Mouse (Mus musculus): Measurements from ENCODE around the gene Nlrp9b. TPM values are rescaled to one million over a fixed set of nuclear protein-coding genes. Genes with fewer than 3 reads are reported as not detected.

Nlrp9b gene
- polyA plus RNA-seq, 1 experiment from 2014 or later = not detected

DNA sequence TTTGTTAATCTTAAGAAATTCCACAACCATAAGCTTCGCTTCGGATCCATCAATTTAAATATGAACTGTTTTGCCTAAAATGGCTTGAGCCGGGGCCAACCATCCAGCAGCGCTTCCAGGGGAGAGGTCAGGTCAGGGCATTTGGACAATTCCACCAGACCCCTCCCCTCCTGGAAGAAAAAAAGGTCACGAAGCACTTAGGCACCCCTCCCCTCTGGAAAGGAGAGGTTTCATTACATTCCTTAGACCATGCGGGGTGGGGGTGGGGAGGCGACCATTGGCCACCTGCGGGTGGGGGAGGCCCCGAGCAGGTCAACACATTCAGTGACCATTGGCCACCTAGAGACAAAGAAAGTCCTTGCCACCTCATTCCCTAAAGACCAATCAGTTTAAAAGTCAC is 38.2 kb upstream of the Nlrp9b start:
- H3K9me3 ChIP-seq (ENCODE audit: control insufficient read depth, low read length) = no peaks in the 10 kb centered on the region
- peaks cover 9% of the 10 kb centered on the region; the same call in 1 of the 2 replicates for H3K4me1 ChIP-seq (replicated peaks; ENCODE audit: control insufficient read depth, insufficient read depth, low read length)
- no peak overlapping the region for H3K4me3 ChIP-seq (ENCODE audit: low read depth, low read length)
- no peak overlapping the region for H3K9ac ChIP-seq (ENCODE audit: low read length)
- WGBS = 35% methylated on average over 9 of the region's 9 CpGs
- DNase-seq (ENCODE audit: low spot score) (no peak), ATAC-seq (replicated peaks; ENCODE audit: low FRiP score, low TSS enrichment, low read depth) (no peak; the same call in 1 of the 2 replicates)
- no peak overlapping the region for H3K27ac ChIP-seq (ENCODE audit: low read depth)
- H3K4me2 ChIP-seq (ENCODE audit: low read length) = peak overlapping the region; percentile 18; the same call in 1 of the 2 replicates
- H3K36me3 ChIP-seq (ENCODE audit: control insufficient read depth, insufficient read depth, low read length) = no peaks in the 10 kb centered on the region
- no peaks in the 10 kb centered on the region for H3K27me3 ChIP-seq (replicated peaks; ENCODE audit: control insufficient read depth, insufficient read depth, low read length)

DNA sequence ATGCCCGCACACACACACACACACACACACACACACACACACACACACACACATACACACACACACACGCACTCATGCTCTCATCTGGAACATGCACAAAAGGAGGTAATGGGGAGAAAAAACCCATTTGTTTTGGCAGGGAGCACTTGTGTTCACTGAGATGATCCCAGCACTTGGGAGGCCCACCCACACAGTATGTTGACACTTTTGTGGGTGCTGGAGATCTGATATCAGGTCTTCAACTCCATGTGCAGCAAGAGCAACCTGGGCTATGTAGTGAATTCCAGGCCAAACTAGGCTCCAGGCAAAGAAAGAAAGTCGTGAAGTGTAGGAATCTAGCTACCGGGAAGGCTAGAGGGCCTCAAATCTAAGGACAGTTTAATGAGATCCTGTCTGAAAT is 35.4 kb upstream of the Nlrp9b start:
- ATAC-seq (replicated peaks; ENCODE audit: low FRiP score, low TSS enrichment, low read depth) (no peak), DNase-seq (ENCODE audit: low spot score) (no peak)
- Histone ChIP-seq H3K4me2 (ENCODE audit: low read length) (no peak overlapping the region), H3K9ac (ENCODE audit: low read length) (no peak overlapping the region), H3K27ac (ENCODE audit: low read depth) (no peak overlapping the region), H3K4me3 (ENCODE audit: low read depth, low read length) (no peak overlapping the region), H3K4me1 (replicated peaks; ENCODE audit: control insufficient read depth, insufficient read depth, low read length) (peaks cover 9% of the 10 kb centered on the region; the same call in 1 of the 2 replicates), H3K27me3 (replicated peaks; ENCODE audit: control insufficient read depth, insufficient read depth, low read length) (no peaks in the 10 kb centered on the region), H3K36me3 (ENCODE audit: control insufficient read depth, insufficient read depth, low read length) (no peaks in the 10 kb centered on the region), H3K9me3 (ENCODE audit: control insufficient read depth, low read length) (no peaks in the 10 kb centered on the region)
- 64% methylated on average over 4 of the region's 4 CpGs for WGBS

DNA sequence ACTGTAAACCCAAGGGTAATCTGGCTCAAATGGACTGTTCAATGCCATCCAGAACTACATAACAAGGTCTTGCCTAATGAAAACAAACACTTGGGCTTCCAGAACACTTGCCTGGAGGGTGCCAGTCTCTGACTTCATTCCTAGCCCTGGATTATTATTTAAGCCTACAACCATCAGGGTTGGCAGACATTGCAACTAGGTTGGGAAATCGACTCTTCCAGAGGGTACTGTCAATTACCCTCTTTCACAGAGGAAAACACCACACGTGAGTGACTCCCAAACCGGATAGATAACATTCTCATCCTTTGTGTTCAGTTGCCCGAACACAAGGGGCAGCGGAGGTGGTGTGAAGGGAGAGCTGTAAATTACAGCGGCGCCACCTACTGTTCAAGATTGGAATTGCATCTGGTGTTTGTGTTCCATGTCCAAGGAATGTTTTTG is 34.9 kb upstream of the Nlrp9b start:
- WGBS = 2% methylated on average over 7 of the region's 7 CpGs
- DNase-seq (ENCODE audit: low spot score) (peak; percentile 98), ATAC-seq (replicated peaks; ENCODE audit: low FRiP score, low TSS enrichment, low read depth) (peak; percentile 43)
- no peak overlapping the region for H3K27ac ChIP-seq (ENCODE audit: low read depth)
- H3K4me3 ChIP-seq (ENCODE audit: low read depth, low read length) = no peak overlapping the region
- no peaks in the 10 kb centered on the region for H3K36me3 ChIP-seq (ENCODE audit: control insufficient read depth, insufficient read depth, low read length)
- H3K4me1 ChIP-seq (replicated peaks; ENCODE audit: control insufficient read depth, insufficient read depth, low read length) = peaks cover 9% of the 10 kb centered on the region; the same call in 1 of the 2 replicates
- no peak overlapping the region for H3K4me2 ChIP-seq (ENCODE audit: low read length)
- H3K9ac ChIP-seq (ENCODE audit: low read length) = no peak overlapping the region
- H3K27me3 ChIP-seq (replicated peaks; ENCODE audit: control insufficient read depth, insufficient read depth, low read length) = no peaks in the 10 kb centered on the region
- no peaks in the 10 kb centered on the region for H3K9me3 ChIP-seq (ENCODE audit: control insufficient read depth, low read length)

DNA sequence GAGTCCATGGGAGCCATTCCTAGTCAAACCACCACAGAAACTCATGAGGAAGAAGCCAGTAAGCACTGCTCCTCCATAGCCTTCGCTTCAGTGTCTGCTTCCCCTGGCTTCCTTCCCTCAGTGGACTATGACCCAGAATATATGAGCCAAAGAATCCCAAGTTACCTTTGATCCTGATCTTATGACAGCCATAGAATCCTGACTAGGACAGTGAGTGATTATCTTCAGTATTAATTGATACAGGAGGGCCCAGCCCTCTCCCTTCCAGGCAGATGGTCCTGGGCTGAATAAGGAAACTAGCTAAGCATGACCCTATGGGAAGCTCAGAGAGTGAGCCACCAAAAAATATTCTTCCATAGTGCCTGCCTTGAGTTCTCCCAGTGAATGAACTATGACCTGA is 28.8 kb upstream of the Nlrp9b start:
- no peaks in the 10 kb centered on the region for H3K27me3 ChIP-seq (replicated peaks; ENCODE audit: control insufficient read depth, insufficient read depth, low read length)
- H3K4me2 ChIP-seq (ENCODE audit: low read length) = no peak overlapping the region
- 53% methylated on average over 1 of the region's 1 CpGs for WGBS
- no peak overlapping the region for H3K9ac ChIP-seq (ENCODE audit: low read length)
- no peak for DNase-seq (ENCODE audit: low spot score)
- H3K4me3 ChIP-seq (ENCODE audit: low read depth, low read length) = no peak overlapping the region
- ATAC-seq (replicated peaks; ENCODE audit: low FRiP score, low TSS enrichment, low read depth) = no peak
- H3K36me3 ChIP-seq (ENCODE audit: control insufficient read depth, insufficient read depth, low read length) = no peaks in the 10 kb centered on the region
- no peaks in the 10 kb centered on the region for H3K9me3 ChIP-seq (ENCODE audit: control insufficient read depth, low read length)
- no peaks in the 10 kb centered on the region for H3K4me1 ChIP-seq (replicated peaks; ENCODE audit: control insufficient read depth, insufficient read depth, low read length)
- H3K27ac ChIP-seq (ENCODE audit: low read depth) = no peak overlapping the region

DNA sequence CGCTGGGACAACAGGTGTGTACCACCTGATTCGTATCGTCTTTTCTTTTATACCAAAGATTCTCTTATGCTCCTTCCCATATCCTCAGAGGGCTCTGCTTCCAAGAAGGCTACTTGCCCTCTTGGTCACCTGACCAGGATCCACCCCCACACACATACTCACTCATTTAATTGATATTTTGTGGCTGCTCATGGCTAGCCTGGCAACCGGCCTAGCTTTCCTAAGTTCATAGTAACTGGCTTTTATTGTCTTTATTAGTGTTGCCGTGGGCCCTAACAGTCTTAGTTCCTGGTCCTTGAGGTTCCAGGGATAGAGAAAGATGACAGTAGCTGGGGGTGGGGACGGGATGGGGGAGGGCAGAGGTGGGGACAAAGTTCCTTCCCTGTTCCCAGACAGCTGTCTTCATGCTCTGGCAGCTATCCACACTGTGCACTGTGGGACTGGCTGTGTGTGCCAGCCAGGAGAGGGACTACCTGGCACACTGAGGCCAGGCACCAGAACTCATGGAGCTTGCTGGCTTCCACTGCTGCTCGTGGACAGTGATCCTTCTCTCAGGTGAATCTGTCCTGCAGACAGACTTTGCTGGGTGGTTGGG is 26.2 kb upstream of the Nlrp9b start, which contains the start of gene Ceacam20:
Ceacam20 (plus strand) TSS at position 428 of the 595 bp plus-strand sequence.
- Histone ChIP-seq H3K9me3 (ENCODE audit: control insufficient read depth, low read length) (peaks cover 4% of the 10 kb centered on the region; the same call in 1 of the 2 replicates), H3K27me3 (replicated peaks; ENCODE audit: control insufficient read depth, insufficient read depth, low read length) (no peaks in the 10 kb centered on the region), H3K36me3 (ENCODE audit: control insufficient read depth, insufficient read depth, low read length) (no peaks in the 10 kb centered on the region), H3K4me2 (ENCODE audit: low read length) (no peak within 1 kb of the TSS), H3K9ac (ENCODE audit: low read length) (no peak within 1 kb of the TSS), H3K4me3 (ENCODE audit: low read depth, low read length) (no peak within 1 kb of the TSS), H3K27ac (ENCODE audit: low read depth) (no peak within 1 kb of the TSS), H3K4me1 (replicated peaks; ENCODE audit: control insufficient read depth, insufficient read depth, low read length) (no peaks in the 10 kb centered on the region)
- DNase-seq (ENCODE audit: low spot score) (peak; percentile 46), ATAC-seq (replicated peaks; ENCODE audit: low FRiP score, low TSS enrichment, low read depth) (no peak)
- 72% methylated on average over 7 of the region's 7 CpGs for WGBS

DNA sequence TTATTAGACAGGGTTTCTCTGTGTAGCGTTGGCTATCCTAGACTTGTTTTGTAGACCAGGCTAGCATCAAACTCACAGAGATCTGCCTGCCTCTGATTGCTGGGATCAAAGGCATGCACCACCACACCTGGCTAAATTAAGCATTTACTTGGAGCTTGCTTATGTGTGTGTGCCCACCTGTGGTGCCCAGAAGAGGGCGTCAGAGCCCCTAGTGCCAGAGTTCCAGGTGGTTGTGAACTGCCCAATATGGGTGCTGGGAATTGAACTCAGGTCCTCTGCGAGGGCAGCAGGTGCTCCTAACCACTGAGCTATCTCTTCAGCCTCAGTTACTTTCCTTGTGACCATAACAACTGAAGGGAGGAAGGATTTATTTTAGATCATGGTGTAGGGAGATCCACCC is 22.2 kb upstream of the Nlrp9b start:
- H3K9ac ChIP-seq (ENCODE audit: low read length) = no peak overlapping the region
- ATAC-seq (replicated peaks; ENCODE audit: low FRiP score, low TSS enrichment, low read depth) (no peak), DNase-seq (ENCODE audit: low spot score) (peak; percentile 16)
- H3K27me3 ChIP-seq (replicated peaks; ENCODE audit: control insufficient read depth, insufficient read depth, low read length) = no peaks in the 10 kb centered on the region
- WGBS = 80% methylated on average over 3 of the region's 3 CpGs
- no peak overlapping the region for H3K4me3 ChIP-seq (ENCODE audit: low read depth, low read length)
- H3K4me1 ChIP-seq (replicated peaks; ENCODE audit: control insufficient read depth, insufficient read depth, low read length) = no peaks in the 10 kb centered on the region
- H3K4me2 ChIP-seq (ENCODE audit: low read length) = no peak overlapping the region
- H3K9me3 ChIP-seq (ENCODE audit: control insufficient read depth, low read length) = peaks cover 8% of the 10 kb centered on the region; the same call in 1 of the 2 replicates
- H3K27ac ChIP-seq (ENCODE audit: low read depth) = no peak overlapping the region
- H3K36me3 ChIP-seq (ENCODE audit: control insufficient read depth, insufficient read depth, low read length) = no peaks in the 10 kb centered on the region

DNA sequence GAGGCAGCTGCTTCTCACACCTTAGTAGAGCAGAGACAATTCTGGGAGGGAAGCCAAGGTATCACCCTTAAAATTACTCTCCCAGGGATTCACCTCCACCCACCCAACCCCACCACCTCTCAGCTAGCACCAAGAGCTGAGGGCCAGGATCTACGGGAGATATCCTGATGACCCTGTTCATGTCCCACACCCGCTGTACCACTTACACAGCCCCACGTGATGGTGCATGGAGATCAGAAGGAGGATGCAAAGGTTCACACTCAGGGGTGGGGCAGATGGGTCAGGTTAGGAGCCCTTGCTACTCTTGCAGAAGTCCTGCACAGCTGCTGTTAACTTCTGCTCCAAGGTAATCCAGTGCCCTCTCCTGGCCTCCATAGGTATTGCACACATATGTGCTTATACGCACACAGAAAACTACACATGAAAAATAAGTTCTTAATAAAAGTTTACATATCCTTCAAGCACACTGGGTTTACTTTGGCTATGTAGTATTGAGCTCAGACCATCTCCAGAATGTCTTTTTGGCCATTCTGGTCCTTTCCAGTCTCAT is 21.6 kb upstream of the Nlrp9b start:
- Histone ChIP-seq H3K9ac (ENCODE audit: low read length) (no peak overlapping the region), H3K4me2 (ENCODE audit: low read length) (no peak overlapping the region), H3K4me1 (replicated peaks; ENCODE audit: control insufficient read depth, insufficient read depth, low read length) (no peaks in the 10 kb centered on the region), H3K9me3 (ENCODE audit: control insufficient read depth, low read length) (peaks cover 8% of the 10 kb centered on the region; the same call in 1 of the 2 replicates), H3K27me3 (replicated peaks; ENCODE audit: control insufficient read depth, insufficient read depth, low read length) (no peaks in the 10 kb centered on the region), H3K4me3 (ENCODE audit: low read depth, low read length) (no peak overlapping the region), H3K27ac (ENCODE audit: low read depth) (no peak overlapping the region), H3K36me3 (ENCODE audit: control insufficient read depth, insufficient read depth, low read length) (no peaks in the 10 kb centered on the region)
- DNase-seq (ENCODE audit: low spot score) = peak; percentile 38
- no peak for ATAC-seq (replicated peaks; ENCODE audit: low FRiP score, low TSS enrichment, low read depth)
- 90% methylated on average over 4 of the region's 4 CpGs for WGBS

DNA sequence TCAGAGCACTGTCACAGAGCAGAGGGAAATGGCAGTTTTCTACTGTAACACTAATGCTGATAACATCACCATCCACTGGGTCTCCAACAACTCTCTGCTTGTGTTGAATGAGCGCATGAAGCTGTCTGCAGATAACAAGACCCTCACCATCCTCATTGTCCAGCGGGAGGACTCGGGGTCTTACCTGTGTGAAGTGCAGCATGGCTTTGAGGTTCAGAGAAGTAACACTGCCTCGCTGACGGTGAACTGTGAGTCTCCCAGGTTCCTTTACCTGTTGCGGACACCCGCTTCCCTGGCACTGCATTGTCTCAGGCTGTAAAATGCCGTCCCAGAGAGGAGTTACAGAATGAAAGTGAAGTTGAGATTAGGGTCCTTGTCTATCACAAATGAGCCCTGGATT is 21.1 kb upstream of the Nlrp9b start:
- H3K9ac ChIP-seq (ENCODE audit: low read length) = no peak overlapping the region
- no peak for ATAC-seq (replicated peaks; ENCODE audit: low FRiP score, low TSS enrichment, low read depth)
- no peaks in the 10 kb centered on the region for H3K27me3 ChIP-seq (replicated peaks; ENCODE audit: control insufficient read depth, insufficient read depth, low read length)
- H3K4me3 ChIP-seq (ENCODE audit: low read depth, low read length) = no peak overlapping the region
- no peaks in the 10 kb centered on the region for H3K36me3 ChIP-seq (ENCODE audit: control insufficient read depth, insufficient read depth, low read length)
- no peaks in the 10 kb centered on the region for H3K4me1 ChIP-seq (replicated peaks; ENCODE audit: control insufficient read depth, insufficient read depth, low read length)
- peaks cover 8% of the 10 kb centered on the region; the same call in 1 of the 2 replicates for H3K9me3 ChIP-seq (ENCODE audit: control insufficient read depth, low read length)
- H3K4me2 ChIP-seq (ENCODE audit: low read length) = no peak overlapping the region
- WGBS = 96% methylated on average over 8 of the region's 8 CpGs
- H3K27ac ChIP-seq (ENCODE audit: low read depth) = no peak overlapping the region
- DNase-seq (ENCODE audit: low spot score) = no peak

DNA sequence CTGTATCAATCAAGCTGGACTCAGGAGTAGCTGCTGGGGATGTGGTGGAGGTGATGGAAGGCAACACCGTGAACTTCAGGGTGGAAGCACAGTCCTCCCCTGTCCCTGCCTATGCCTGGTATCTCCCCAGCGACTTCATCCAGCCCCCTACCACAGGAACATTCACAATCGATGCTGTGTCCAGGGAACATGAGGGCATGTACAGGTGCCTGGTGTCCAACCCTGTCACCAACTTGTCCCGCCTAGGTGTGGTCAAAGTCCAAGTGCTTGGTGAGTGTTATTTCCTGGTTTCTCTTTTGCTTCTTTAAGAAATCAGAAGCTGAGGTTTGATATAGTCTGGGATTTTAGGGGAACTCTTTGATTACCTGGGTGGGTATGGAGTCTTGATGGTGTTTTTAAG is 19.7 kb upstream of the Nlrp9b start:
- H3K36me3 ChIP-seq (ENCODE audit: control insufficient read depth, insufficient read depth, low read length) = no peaks in the 10 kb centered on the region
- WGBS = 90% methylated on average over 4 of the region's 4 CpGs
- DNase-seq (ENCODE audit: low spot score) (no peak), ATAC-seq (replicated peaks; ENCODE audit: low FRiP score, low TSS enrichment, low read depth) (no peak)
- no peaks in the 10 kb centered on the region for H3K27me3 ChIP-seq (replicated peaks; ENCODE audit: control insufficient read depth, insufficient read depth, low read length)
- no peak overlapping the region for H3K4me3 ChIP-seq (ENCODE audit: low read depth, low read length)
- no peaks in the 10 kb centered on the region for H3K4me1 ChIP-seq (replicated peaks; ENCODE audit: control insufficient read depth, insufficient read depth, low read length)
- H3K9ac ChIP-seq (ENCODE audit: low read length) = no peak overlapping the region
- no peak overlapping the region for H3K27ac ChIP-seq (ENCODE audit: low read depth)
- H3K4me2 ChIP-seq (ENCODE audit: low read length) = no peak overlapping the region
- H3K9me3 ChIP-seq (ENCODE audit: control insufficient read depth, low read length) = peaks cover 8% of the 10 kb centered on the region; the same call in 1 of the 2 replicates

Measured in intestine, embryonic 14.5 days (tissue).